Mouse (Mus musculus): Measurements from ENCODE around the gene Vmn1r29.
"Not testable (repeated sequence)": the region's sequence is repeated elsewhere in the genome, so short reads cannot be mapped to it uniquely, and the experiment has no call there.

Vmn1r29 gene

GRCm38 (mm10) chr6:58301249-58301648 is at the start of gene Vmn1r29:
Gene Vmn1r29, plus strand, starts transcription at chr6:58301549.
- DNase-seq (ENCODE audit: low spot score in 2 of 2) = no peak

GRCm38 (mm10) chr6:58261737-58262136 is 39.6 kb upstream of the Vmn1r29 start, which contains the start of gene Vmn1r28:
Gene Vmn1r28, plus strand, starts transcription at chr6:58262037.
- no peak for DNase-seq (ENCODE audit: low spot score in 2 of 2)

DNA sequence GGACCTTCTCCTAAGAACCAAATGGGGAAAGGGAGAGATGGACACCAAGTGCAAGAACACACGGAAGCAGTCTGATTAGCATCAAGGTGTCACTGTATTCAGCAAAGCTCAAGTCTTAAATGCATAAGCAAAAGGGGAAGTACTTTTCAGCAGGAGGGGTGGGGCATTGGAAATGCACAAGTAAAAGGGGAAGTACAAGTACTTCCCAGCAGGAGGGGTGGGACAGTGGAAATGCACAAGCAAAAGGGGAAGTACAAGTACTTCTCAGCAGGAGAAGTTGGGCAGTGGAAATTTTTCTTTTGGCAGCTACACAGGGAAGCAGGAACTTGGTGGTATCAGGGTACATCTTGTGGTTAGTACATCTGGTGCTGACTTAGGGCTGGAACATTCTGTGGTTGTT is 21.7 kb upstream of the Vmn1r29 start:
- not testable (repeated sequence) for DNase-seq (ENCODE audit: low spot score in 2 of 2)

GRCm38 (mm10) chr6:58292201-58292600 is 9.1 kb upstream of the Vmn1r29 start:
- no peak for DNase-seq (ENCODE audit: low spot score in 2 of 2)

DNA sequence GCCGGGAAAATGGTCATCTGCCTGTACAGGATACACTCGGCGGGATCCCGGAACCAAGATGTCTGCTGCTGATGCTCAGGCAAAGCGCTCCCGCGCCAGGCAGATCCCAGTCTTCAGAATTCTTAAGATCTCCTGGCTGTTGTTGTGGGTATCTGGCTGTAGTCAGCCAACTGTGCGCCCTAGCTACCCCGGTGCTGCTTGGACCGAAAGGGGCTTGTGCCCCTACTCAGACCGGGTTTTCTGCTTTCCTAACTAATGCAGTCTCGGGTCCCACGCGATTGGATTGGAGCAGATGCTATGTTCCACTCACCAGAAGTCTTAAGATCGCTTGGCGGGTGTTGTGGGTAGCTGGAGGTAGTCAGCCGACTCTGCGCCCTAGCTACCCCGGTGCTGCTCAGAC is 2.8 kb upstream of the Vmn1r29 start:
- DNase-seq (ENCODE audit: low spot score in 2 of 2) = not testable (repeated sequence)

DNA sequence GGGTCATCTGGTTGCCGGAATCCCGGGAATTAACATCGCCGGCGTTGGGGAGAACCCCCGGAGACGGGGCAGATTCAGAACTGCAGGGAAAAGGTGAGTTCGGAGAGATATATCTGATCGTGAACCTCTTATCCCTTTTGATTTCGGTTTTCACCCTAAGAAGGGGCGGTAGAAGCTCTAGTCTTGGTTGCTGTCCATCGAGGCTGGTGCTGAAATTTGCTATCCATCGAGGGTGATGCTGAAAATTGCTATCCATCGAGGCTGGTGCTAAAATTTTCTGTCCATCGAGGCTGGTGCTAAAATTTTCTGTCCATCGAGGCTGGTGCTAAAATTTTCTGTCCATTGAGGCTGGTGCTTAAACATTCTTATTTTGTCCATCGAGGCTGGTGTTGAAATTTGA is 29.3 kb downstream of the Vmn1r29 start:
- not testable (repeated sequence) for DNase-seq (ENCODE audit: low spot score in 2 of 2)

All from spleen, postnatal 36 days (tissue).